Mouse (Mus musculus) C2C12 (cell line): Measurements from ENCODE around the gene Msh5.

Experiments used
- CEBPB ChIP-seq: IDR thresholded peaks from one replicate; pipeline ENCODE4 v1.6.1; 2011; ENCODE audit warnings: low read depth, mild to moderate bottlenecking, control low read depth, moderate library complexity
- CTCF ChIP-seq: IDR thresholded peaks from one replicate; pipeline ENCODE4 v1.5.1; 2011; ENCODE audit not compliant: control insufficient read depth, insufficient read depth, insufficient read length
- MYOD1 ChIP-seq: IDR thresholded peaks from one replicate; pipeline ENCODE4 v1.6.1; 2011; ENCODE audit warnings: low read depth; ENCODE audit not compliant: control insufficient read depth, insufficient read length
- MYOG ChIP-seq: IDR thresholded peaks from one replicate; pipeline ENCODE4 v1.6.1; 2011; ENCODE audit not compliant: control insufficient read depth, insufficient read length; ENCODE audit errors: extremely low read depth
- USF1 ChIP-seq: IDR thresholded peaks from one replicate; pipeline ENCODE4 v1.6.1; 2011; ENCODE audit warnings: low read depth, mild to moderate bottlenecking, control low read depth, moderate library complexity

- no peak for TF ChIP-seq CTCF
- TF ChIP-seq USF1, result no peak
- TF ChIP-seq MYOG, result no peak
- TF ChIP-seq MYOD1, result no peak
- no peak for TF ChIP-seq CEBPB
These were observed 14.7 kb downstream of the Msh5 start for GRCm38 (mm10) chr17:35031880-35032279.
